Mouse (Mus musculus): Measurements from ENCODE around the gene Usp4.
"Not testable (repeated sequence)": the region's sequence is repeated elsewhere in the genome, so short reads cannot be mapped to it uniquely, and the experiment has no call there.

Gene Usp4

DNA sequence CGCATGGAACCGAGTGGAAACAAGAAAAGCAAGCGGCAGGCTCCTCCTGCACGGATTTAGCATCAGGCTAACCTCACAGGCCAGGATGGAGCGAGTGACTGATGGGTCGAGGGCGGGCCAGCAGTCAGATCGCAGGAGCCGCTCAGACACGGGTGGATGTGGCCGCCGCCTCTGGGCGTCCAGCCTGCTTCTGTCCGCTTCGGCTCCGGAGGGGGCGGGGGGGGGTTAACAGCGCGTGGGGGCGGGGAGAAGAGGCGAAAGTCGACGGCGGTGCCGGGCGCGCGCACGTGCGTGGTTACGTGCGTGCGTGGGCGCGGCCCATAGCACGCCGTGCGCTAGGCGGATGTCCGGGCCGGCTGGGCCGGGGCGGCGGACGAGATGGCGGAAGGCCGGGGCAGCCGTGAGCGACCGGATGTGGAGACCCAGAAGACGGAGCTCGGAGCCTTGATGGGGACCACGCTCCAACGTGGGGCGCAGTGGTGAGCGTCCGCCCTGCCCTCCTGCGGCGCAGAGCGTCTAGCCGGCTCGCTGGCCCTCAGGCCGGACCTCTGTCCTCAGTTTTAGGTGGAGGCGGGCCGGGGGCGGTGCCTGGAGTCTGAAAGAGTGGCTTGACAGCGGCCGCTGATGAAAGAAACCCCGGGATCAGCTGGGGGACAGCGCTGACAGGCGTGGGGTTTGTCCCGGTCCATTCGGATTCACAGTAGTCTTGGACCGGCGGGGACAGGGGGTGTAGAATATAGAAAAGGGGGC, at the start of gene Usp4:
Gene Usp4, plus strand, starts transcription at position 314 of the 750 bp plus-strand sequence.
- DNase-seq (ENCODE audit: low spot score in 2 of 2), result peak; percentile 92 to 93

GRCm38 (mm10) chr9:108301853-108302252, 45.8 kb upstream of the Usp4 start:
- no peak for DNase-seq (ENCODE audit: low spot score in 2 of 2)

DNA sequence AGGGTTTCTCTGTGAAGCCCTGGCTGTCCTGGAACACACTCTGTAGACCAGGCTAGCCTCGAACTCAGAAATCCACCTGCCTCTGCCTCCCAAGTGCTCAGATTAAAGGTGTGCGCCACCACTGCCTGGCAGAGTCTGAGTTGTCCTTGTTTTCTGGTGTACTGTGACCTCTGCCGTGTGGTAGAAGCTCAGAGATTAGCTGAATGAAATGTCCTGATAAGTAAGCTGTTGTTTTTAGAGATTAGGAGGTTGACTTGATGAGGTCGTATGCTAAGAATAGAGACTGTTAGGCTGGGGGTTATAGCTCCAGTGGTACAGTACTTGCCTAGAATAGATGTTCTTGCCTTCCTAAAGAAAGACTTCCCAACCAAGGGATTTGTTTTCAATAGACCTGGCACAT, 42.9 kb upstream of the Usp4 start:
- DNase-seq (ENCODE audit: low spot score in 2 of 2), result no peak

DNA sequence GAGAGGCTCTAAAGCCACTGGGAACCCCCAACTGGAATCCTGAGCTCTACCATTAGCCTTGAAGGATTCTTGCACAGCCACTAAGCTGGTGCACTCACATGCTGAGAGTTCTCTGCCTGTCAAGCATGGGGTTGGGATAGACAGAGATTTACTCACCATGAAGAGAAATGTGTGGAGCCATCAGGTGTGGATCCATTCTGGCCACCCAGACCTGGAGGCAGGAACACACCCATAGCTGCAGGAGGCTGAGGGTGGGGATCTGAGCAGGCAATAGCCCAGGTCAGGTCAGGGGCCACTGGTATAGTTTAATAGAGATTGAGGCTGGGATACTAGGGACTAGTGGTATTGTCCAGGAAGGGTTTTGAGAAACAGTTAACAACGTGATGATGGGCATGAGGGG, 42.5 kb upstream of the Usp4 start:
- no peak for DNase-seq (ENCODE audit: low spot score in 2 of 2)

DNA sequence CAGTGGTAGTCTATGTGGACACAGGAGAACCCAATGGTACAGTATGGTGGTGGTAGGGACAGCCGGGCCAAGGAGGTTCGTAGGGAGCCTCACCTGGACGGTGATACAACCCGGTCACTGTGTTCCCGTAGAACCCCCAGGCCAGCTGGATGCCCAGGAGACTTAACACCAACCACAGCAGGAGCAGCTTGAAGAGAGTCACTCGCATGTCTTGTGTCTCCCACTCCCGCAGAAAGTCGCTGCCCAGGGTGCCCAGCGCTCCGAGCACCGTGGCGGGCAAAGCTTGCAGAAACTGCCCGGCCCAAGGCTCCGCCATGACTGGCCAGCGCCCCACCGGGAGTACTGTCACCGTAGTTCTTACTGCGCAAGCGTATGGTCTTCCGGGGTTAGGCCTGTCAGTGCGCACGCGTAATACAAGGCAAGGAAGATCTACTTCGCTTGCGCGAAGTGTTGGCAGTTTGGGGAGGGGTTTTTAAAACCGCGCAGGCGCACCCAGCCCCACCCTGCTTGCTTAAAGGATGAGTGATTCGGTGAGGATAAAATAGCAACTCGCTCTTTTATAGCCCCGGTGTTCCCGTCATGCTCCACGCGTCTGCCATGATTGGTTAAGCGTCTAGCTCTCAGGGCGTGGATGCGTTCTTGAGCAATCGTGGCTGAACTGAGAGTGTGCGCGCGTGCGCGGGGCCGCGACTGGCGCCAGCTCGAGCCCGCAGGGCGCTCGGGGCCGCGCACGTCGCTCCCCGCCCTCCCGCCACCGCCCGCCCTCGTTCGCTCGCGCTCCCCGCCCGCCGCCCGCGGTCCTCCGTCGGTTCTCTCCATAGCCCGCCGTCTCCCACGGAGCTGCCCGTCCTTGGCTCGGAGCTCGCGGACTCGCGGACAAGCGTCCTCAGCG, 41.8 kb upstream of the Usp4 start, which contains the start of the genes Rhoa and Tcta:
Gene Rhoa, plus strand, starts transcription at position 501 of the 892 bp plus-strand sequence.
Gene Tcta, minus strand, starts transcription at position 532 of the 892 bp plus-strand sequence.
- peak; percentile 99 to 100 for DNase-seq (ENCODE audit: low spot score in 2 of 2)

DNA sequence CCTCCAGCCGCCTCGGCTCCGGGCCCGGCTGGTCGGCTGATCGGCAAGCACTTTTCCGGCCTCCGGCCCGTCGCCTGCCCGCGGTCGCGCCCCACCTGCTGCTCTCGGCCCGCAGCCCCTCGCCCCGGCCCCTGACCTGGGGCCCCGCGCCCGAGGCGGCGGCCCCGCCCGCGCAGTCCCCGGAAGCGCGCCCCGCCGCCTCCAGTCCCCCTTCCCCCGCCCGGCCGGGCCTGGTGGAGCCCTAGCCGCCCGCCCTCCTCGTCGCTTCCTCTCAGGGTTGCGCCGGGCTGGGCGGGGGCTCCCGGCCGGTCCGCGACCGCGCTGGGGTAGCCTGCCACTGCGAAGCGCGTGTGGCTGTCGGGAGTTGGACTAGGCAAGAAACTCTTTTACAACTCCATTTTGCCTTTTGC, 41.1 kb upstream of the Usp4 start:
- DNase-seq (ENCODE audit: low spot score in 2 of 2), result peak in 1 of 2 experiments; percentile 77

GRCm38 (mm10) chr9:108307021-108307807, 40.4 kb upstream of the Usp4 start:
- no peak for DNase-seq (ENCODE audit: low spot score in 2 of 2)

- DNase-seq (ENCODE audit: low spot score in 2 of 2), result no peak
Measured at GRCm38 (mm10) chr9:108308141-108308540, 39.5 kb upstream of the Usp4 start.

DNA sequence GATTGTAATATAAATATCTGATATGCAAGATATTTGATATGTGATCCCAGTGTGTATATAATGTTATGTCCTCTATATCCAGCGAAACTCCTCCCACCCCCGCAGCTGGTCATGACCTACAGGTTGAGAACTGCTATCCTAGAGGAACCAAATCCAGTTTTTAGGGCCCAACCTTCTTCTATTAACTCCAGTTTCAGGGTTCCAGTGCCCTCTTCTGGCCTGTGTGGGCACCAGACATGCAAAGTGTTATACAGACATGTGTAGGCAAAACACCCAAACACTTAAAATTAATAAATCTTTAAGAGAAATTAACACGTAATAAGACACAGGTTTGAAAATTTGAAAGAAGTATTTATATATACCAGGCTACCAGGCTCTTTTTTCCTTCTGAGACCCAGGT, 30.1 kb upstream of the Usp4 start:
- DNase-seq (ENCODE audit: low spot score in 2 of 2), result no peak

DNA sequence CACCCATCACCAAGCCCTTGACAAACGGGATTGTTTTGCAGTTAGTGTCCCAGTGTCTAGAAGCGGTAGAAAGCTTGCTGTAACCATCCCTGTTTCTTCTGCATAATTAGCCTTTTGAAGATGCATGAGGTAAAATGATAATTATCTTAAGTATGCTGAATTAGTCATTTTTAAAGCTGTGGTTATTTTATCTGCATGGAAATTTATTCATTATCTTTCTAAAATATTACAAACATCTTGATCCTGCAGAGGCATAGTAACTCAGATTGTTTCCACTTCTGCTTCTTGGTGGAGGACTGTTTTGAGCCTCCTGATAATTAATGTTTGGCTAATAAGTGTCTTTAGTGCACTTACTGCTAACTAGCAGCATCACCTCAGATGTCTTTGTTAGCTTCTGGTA, 29.2 kb upstream of the Usp4 start:
- no peak for DNase-seq (ENCODE audit: low spot score in 2 of 2)

- DNase-seq (ENCODE audit: low spot score in 2 of 2), result not testable (repeated sequence)
Measured at GRCm38 (mm10) chr9:108322054-108322453, 25.6 kb upstream of the Usp4 start.

GRCm38 (mm10) chr9:108324784-108325183, 22.9 kb upstream of the Usp4 start:
- no peak for DNase-seq (ENCODE audit: low spot score in 2 of 2)

DNA sequence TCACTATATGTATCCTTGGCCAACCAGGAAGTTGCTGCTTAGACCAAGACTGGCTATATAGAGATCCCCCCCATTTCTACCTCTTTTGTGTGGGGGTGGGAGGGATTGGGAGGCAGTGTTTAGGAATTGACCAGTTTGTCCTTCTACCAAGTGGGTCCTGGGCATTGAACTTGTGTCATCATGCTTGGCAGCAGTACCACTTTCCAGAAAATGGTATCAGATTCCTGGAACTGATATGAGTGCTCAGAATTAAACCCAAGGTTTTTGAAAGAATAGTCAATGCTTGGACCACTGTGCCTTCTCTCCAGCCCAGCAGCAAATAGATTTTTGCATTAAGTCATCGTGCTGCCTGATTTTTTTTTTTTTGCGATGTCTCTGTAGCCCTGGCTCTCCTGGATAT, 21.8 kb upstream of the Usp4 start:
- DNase-seq (ENCODE audit: low spot score in 2 of 2), result no peak

- DNase-seq (ENCODE audit: low spot score in 2 of 2), result no peak
Measured at GRCm38 (mm10) chr9:108337848-108338550, 9.7 kb upstream of the Usp4 start.

DNA sequence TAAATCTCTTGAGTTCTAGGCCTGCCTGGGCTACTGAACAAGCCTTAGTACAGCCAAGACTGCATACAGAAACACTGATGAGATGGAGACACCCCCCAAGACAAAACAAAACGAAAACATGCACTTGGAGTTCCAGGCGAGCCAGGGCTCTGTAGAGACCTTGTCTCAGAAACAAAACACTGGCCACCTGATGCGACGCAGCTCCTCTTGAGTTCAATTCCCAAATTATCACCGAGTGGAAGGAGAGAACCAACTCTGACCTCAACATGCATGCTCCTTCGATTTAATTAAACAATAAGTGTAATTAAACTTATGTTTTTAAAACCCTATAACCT, 9.1 kb upstream of the Usp4 start:
- no peak for DNase-seq (ENCODE audit: low spot score in 2 of 2)

- peak; percentile 91 to 93 for DNase-seq (ENCODE audit: low spot score in 2 of 2)
Measured at GRCm38 (mm10) chr9:108338886-108339781, 8.5 kb upstream of the Usp4 start, which contains the start of gene Gpx1. TSS of gene Gpx1 (plus strand) at chr9:108338903.

DNA sequence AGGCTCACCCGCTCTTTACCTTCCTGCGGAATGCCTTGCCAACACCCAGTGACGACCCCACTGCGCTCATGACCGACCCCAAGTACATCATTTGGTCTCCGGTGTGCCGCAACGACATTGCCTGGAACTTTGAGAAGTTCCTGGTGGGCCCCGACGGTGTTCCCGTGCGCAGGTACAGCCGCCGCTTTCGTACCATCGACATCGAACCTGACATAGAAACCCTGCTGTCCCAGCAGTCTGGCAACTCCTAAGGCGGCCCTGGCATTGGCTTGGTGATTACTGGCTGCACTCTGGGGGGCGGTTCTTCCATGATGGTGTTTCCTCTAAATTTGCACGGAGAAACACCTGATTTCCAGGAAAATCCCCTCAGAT, 7.8 kb upstream of the Usp4 start:
- peak in 1 of 2 experiments; percentile 36 for DNase-seq (ENCODE audit: low spot score in 2 of 2)

DNA sequence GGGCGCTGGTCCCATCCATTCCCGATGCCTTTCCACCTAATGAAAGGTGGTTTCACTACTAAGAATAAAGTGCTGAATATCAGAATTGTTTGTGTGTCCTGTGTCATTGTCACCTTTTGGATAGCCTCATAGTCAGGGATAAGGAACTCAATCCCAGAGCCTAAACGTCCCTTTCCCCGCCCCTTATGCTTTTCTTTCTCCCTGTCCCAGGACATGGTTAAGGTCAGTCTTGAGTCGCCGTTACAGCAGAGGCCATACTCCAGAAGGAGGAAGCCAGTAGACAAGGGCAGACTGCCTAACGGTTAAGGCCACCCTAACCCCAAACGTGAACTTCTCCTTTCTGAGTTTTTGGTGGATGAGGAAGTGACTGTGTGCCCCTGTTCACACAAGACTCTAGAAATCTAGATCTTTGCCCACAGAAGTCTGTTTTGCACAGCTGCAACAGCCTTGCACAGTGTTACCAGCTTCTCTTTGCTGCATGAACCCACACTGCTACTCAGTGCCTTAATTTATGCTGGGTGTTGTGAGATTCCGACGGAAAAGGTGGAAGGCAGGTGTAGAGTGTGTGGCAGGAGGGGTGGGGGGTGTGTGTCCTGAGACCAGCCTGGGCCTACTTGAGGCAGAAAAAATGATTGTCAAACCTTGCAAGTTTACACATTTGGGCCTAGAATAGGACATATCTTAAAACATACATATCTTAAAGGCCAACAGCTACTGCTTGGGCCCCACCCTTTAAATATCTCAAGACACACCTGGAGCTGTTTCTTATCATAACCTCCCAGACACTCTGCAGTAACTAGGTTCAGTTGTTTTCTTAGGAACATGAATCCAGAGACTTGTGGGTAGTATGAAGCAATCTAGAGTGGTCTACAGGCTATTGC, 7.2 kb upstream of the Usp4 start:
- DNase-seq (ENCODE audit: low spot score in 2 of 2), result peak in 1 of 2 experiments; percentile 25

GRCm38 (mm10) chr9:108341139-108341475, 6.5 kb upstream of the Usp4 start:
- no peak for DNase-seq (ENCODE audit: low spot score in 2 of 2)
